Mouse (Mus musculus): Measurements from ENCODE around the gene Prr9.

The Prr9 gene

DNA sequence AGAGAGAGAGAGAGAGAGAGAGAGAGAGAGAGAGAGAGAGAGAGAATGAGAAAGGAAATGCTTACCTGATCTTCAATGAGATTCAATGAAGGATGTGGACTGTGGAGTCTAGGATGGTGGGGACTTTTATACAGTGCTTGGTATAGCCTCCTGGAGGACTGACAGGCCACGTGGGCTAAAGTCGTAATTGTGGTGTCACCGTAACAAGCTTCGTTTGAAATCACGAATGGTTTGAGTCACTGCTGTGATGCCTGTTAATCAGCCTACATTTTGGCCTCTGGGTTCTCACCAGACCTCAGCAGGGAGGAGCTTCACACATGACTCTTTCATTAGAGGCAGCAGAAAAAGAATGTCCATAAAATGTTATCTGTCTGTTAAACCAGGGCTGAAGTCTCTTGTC, at the start of gene Prr9:
Gene Prr9, minus strand, starts transcription at position 101 of the 400 bp plus-strand sequence.
- no peak for DNase-seq (ENCODE audit: low spot score)

DNA sequence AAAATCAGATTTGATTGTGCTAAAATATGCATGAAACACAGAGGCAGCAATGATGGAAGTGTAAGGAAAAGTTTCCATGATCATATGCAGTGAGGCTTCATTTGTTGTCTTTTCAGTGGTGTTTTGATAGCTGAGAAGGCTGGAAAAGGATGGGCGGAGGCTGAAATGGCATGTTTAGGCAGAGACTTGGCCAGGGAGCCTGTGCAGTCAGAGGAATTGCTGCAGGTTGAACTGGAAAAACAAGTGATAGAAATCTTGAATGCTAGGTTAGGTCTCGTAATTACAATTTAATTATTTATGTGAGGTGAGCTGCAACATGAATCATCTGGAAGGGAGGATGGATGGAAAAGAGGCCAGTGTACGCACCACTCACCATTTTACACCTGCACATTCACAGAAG, 46.1 kb upstream of the Prr9 start:
- DNase-seq (ENCODE audit: low spot score), result no peak

DNA sequence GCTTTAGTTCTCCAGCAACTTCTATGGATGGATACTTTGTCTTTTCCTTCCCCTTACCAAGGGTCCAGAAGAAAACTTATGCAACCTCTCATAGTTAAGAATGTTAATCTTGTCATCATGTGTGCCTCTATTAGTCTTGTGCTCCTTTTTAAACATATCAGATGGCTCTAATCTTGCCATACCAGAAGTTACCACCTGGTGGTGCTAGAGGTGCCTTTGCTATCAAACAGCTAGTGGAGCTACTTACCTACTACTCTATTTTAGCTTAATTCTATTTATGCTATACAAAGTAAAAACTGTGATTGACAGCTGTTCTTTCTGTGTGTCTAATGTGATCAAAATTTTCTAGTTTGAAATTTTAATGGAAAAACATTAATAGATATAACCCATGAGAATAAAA, 29.6 kb upstream of the Prr9 start:
- DNase-seq (ENCODE audit: low spot score), result no peak

DNA sequence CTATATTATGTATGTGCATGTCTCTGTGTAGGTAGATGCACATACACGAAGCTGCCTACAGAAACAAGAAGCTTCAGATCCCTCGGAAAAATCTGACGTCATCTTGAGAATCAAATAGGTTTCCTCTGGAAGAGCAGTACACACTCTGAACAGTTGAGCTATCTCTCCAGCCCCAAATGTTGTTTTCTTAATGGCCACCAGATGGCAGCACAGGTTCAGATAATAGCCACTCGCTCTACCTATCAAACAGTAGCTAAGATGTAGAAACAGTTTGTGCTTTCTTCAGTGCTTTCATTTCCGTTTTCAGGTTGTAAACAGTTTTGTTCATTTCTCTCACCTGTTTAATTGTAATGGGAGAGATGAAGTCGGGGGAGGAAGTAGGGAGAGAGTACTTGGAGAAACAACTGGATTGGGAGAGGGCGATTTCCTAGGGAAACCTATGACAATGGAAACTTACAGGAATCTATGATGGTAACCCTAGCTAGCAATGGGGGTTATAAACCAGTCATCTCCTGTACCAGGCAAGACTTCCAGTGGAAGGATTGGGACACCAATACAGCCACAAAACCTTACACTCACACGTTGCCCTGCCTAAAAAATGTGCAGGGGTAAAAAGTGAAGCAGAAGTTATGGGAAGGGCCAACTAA, 27.0 kb upstream of the Prr9 start:
- DNase-seq (ENCODE audit: low spot score), result no peak

DNA sequence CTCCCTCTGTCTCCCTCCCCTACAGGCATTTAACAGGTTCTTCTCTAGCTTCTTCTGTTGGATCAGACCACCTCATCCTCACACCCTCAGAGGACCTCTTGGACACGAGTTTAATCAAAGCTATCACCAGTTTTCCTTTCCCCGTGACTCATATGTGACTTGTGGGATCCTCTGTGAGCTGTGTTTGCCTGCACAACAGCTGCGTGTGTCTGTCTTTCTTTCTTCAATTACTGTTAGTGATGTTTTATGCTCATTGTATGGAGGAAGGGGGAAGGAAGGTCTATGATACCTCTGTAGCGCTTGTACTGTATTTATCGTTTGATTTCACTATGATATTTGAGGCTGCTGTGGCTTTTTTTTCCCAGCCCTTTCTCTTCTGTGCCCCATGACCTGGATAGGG, 24.2 kb upstream of the Prr9 start:
- no peak for DNase-seq (ENCODE audit: low spot score)

DNA sequence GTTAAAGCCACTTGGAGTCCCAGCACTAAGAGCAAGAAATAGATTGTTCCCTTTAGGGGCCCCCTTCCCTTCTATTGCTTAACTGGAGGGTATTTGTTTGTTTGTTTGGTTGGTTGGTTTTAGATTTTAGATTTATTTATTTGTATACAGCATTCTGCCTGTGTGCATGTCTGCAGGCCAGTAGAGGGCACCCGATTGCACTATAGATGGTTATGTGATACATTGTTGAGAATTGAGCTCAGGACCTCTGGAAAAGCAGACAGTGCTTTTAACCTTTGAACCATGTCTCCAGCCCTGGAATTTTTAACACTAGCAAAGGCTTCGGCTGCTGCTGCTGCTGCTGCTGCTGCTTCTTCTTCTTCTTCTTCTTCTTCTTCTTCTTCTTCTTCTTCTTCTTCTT, 23.7 kb upstream of the Prr9 start:
- no peak for DNase-seq (ENCODE audit: low spot score)

DNA sequence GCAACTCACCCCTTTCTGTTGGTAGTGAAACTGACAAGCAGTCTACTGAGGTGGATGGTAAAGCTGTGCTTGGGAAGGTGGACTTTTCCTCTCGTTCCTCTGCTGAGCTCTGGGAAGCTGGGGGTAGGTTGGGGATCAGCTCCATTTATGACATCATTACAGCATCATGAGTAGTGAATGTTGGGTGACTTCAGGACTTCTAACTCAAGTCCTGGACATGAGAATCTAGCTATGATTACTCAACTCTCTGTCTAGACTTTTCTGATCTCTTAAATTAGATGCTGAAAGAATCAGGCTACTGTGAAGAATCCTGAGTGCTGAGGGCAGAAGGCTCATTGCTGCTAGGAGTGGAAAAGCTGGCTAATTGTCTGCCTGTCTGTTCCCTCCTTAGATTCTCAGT, 18.9 kb upstream of the Prr9 start, which contains the start of gene Lelp1:
Gene Lelp1, minus strand, starts transcription at position 101 of the 400 bp plus-strand sequence.
- DNase-seq (ENCODE audit: low spot score), result no peak

DNA sequence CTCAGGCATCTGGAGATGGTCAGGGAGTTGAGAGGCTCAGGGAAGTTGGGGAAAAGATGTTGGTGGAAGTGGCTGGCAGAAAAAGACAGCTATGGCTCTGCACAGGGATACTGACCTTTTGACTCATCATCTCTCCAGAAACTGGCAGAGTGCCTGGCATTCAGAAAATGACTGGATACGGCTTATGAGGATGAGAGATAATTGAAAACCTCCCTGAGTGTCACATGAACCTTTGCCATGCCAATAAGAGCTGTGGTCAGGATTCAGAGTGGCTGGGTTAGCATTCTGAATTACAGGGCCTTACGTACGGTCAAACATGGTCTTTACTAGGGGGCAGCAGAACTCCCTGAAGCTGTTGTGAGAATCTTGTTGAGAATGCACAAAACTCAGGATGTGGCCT, 2.8 kb downstream of the Prr9 start:
- DNase-seq (ENCODE audit: low spot score), result no peak

DNA sequence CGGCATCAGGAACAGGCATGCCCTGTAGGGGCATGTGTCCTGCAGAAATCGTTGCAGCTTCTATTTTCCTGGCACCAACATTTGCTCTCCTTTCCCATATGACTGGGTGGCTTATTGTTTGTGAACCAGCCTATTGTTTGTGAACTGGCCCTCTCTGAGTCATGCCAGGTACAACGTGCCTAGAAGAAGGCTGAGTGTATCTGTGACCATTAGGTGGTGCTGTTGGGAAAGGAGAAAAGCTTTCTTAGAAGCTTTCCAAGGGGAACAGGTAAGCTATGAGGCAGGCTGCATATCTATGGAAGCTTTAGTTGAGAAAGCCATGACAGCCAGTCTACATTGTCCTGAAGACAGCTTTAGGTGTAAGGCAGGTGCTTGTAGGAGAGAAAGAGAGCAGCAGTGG, 5.8 kb downstream of the Prr9 start:
- no peak for DNase-seq (ENCODE audit: low spot score)

DNA sequence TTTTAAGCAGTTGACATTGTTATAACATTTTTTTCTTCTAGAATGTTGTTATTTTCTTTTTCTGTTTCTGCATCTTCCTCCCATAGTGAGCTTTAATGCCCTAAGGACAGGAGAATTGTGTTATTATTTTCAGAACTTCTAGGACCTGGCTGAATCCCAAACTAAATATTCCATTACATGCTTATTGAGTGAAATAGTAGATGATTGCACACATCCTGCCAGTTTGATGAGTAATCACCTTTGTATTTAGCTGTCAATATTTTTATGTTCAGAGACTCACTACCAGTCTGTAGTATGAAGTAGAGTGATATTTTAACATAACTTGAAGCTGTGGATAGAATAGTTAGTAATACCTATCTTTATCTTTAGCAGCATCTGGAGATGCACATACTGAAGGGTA, 12.2 kb downstream of the Prr9 start:
- no peak for DNase-seq (ENCODE audit: low spot score)

DNA sequence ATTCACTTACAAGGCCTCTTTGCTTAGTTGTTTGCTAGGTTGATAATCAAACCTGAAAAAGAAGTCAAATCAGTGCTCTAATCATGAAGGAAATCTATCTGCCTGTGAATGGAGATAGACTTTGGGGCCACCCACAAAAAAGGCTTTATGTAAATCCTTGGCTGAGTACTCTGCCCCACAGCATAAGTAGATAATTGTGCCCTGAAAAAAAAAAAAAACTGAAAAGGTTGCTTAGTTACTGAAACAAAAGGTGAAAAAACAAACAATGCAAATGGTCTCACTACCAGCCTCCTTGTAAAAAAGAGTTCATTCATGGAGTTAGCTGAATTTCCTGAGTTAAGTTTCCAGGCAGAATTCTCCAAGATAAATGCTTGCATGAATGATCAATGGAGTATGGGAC, 13.0 kb downstream of the Prr9 start:
- DNase-seq (ENCODE audit: low spot score), result no peak

DNA sequence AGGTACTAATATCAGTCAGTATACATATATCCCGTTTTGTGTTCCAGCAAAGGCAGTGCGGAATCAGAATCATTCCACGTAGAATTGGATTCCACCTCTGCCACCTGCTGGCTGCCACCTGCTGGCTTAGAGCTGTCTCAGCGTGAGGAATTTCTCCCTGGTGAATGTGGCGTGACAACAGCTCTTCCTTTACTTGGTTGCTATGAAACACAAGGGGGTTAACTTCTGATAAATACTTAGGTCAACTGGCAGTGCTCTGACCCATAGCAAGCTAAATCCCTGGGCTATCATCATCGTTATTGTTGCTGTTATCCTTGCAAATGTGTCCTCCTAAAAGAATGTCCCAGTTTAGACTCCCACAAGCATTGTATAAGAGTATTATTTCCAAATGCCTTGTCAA, 17.2 kb downstream of the Prr9 start:
- no peak for DNase-seq (ENCODE audit: low spot score)

DNA sequence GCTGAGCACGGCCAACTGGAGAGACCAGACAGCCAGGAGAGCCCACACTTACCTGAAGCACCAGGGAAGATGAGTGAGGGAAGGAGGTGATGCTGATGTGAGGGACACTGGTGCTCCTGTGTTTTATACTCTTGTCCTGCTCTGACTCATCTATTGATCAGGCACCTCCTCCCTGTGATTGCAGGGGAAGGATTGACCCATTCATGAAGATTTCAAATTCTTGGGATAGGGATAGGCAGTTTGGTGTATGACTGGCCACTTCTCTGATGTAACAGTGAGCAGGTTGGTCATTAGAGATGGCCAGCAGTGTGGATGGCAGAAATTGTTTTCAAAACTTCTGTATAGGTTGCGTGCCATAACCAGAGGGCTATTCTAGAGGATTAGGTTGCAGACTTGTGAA, 40.7 kb downstream of the Prr9 start, which contains the start of gene Lor:
Gene Lor, minus strand, starts transcription at position 101 of the 400 bp plus-strand sequence.
- no peak for DNase-seq (ENCODE audit: low spot score)

DNA sequence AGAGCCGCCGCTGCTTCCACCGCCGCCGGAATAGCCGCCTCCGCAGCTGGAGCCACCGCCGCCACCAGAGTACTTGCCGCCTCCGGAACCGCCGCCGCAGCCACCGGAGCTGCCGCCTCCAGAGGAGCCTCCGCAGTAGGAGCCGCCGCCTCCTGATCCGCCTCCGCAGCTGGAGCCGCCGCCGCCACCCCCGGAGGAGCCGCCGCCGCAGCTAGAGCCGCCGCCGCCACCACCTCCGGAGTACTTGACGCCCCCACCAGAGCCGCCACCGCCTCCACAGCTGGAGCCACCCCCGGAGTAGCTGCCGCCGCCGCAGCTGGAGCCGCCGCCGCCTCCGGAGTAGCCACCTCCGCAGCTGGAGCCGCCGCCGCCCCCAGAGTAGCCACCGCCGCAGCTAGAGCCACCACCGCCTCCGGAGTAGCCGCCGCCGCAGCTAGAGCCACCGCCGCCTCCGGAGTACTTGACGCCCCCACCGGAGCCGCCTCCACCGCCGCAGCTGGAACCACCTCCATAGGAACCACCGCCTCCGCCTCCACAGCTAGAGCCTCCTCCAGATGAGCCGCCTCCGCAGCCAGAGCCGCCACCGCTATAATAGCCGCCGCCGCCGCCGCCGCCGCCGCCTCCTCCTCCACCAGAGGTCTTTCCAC, 42.3 kb downstream of the Prr9 start:
- no peak for DNase-seq (ENCODE audit: low spot score)

DNA sequence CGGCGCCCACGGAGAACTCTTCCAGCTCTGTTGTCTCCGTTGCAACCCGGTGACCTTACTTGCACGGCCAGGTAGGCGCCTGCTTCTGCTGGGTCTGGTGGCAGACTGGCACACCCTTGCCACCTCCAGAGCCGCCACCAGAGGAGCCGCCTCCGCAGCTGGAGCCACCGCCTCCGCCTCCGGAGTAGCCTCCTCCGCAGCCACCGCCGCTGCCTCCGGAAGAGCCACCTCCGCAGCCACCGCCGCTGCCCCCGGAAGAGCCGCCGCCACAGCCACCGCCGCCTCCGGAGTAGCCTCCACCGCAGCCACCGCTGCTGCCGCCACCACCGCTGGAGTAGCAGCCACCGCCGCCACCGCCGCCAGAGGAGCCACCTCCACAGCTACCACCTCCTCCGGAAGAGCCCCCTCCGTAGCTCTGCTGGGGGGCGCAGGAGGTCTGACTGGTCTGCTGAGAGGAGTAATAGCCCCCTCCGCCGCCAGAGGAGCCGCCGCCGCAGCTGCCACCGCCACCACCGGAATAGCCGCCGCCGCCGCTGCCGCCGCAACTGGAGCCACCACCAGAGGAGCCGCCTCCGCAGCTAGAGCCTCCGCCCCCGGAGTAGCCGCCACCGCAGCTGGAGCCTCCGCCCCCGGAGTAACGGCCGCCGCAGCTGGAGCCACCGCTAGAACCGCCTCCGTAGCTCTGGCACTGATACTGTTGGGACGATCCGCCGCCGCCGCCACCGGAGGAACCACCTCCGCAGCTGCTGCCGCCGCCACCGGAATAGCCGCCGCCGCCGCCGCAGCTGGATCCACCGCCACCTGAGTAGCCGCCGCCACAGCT, 43.1 kb downstream of the Prr9 start:
- DNase-seq (ENCODE audit: low spot score), result peak; percentile 11

Data from urinary bladder, postnatal 10 days (tissue).